Comparison of ENCODE assay signal across 18 mouse cellular contexts in genomic region chr15:80325207-80325606, GRCm38 (mm10). TPM values are rescaled to one million over a fixed set of nuclear protein-coding genes. Genes with fewer than 3 reads are reported as not detected.
"Had no signal": no experiment of that assay in that cellular context is flagged by ENCODE, and none has a peak within 500 bp of the region (broad histone marks: within the 10 kb centered on the region; RNA-seq: fewer than 3 reads in every experiment).

No protein-coding gene starts in this region.

- DNase-seq: kidney, adult 9 months; kidney, postnatal 14 days; layer of hippocampus, postnatal 36 days; lung, adult 18-20 months; lung, postnatal 4 days; right cerebral cortex, postnatal 25 days; thymus, adult 18-20 months; thymus, postnatal 14 days had no signal

- H3K4me1 ChIP-seq: limb, embryonic 13.5 days had no signal

- ATAC-seq: inflammation-experienced regulatory T-cells, adult 6 months; intestine, postnatal 0 days; lung, postnatal 0 days; midbrain, embryonic 15.5 days had no signal

- H3K27me3 ChIP-seq: midbrain, embryonic 15.5 days had no signal

- H3K27ac ChIP-seq: limb, embryonic 13.5 days; liver, embryonic 14.5 days; midbrain, embryonic 15.5 days; neural tube, embryonic 13.5 days had no signal

- H3K9me3 ChIP-seq: limb, embryonic 13.5 days; megakaryocyte, embryonic 14.5 days; midbrain, embryonic 15.5 days; neural tube, embryonic 13.5 days had no signal

- H3K9ac ChIP-seq: limb, embryonic 13.5 days; liver, embryonic 14.5 days; midbrain, embryonic 15.5 days; neural tube, embryonic 13.5 days had no signal

- H3K4me3 ChIP-seq: limb, embryonic 13.5 days; megakaryocyte, embryonic 14.5 days; midbrain, embryonic 15.5 days; neural tube, embryonic 13.5 days had no signal

- H3K4me2 ChIP-seq: limb, embryonic 13.5 days; midbrain, embryonic 11.5 days; midbrain, embryonic 15.5 days; neural tube, embryonic 13.5 days had no signal

- H3K36me3 ChIP-seq: limb, embryonic 13.5 days; midbrain, embryonic 15.5 days; neural tube, embryonic 13.5 days had no signal

RNA-seq across cellular contexts. Expression of gene Cacna1i, which starts 38.2 kb away (rescaled TPM):
- polyA plus RNA-seq: lung, postnatal 0 days; stomach, embryonic 14.5 days had no signal
